Mouse (Mus musculus) ES-Bruce4 (cell line): ENCODE measurements around the gene Ttc9.

ENCODE experiments used
- CTCF ChIP-seq: IDR thresholded peaks from one replicate; pipeline ENCODE4 v1.8.1; 2011; ENCODE audit warnings: low read depth, low read length
- EP300 ChIP-seq: IDR thresholded peaks from 2 replicates; pipeline ENCODE4 v1.6.1; 2011; ENCODE audit warnings: low read depth, low read length; ENCODE audit not compliant: insufficient read depth
- POLR2A ChIP-seq: IDR thresholded peaks from one replicate; pipeline ENCODE4 v1.8.1; 2011; ENCODE audit warnings: low read length; ENCODE audit not compliant: insufficient read depth

DNA sequence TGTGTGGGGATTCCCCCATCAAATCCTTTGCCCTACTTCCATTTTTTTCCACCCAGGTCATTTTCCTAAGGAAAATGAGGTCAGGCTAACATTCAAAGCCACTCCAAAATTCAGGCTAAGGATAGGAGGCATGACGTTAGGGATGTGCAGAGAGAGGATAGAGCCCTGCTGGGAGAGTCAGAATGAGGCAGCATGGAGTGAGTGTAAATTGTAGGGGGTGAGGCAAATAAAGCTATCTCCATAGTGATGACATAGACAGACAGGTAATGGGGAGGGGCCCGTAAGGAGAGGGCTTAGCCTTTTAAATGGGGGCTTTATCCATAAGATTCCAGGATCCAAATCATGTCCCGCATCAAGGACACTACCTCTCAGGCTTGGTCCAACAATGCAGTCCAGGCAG, 54.9 kb downstream of the Ttc9 start:
- TF ChIP-seq POLR2A (no peak), CTCF (no peak), EP300 (no peak)
